Comparison of ENCODE assay signal across 14 mouse cellular contexts in genomic region chr5:34974773-34975443, GRCm38 (mm10). TPM values are rescaled to one million over a fixed set of nuclear protein-coding genes. Genes with fewer than 3 reads are reported as not detected.
A peak's percentile ranks its signal among the peaks of the same experiment; 100 is the strongest.
DNase-seq lines count a peak whose midpoint lies in the region; ATAC-seq and TF ChIP-seq lines count a peak whose summit lies in the region.
"Had no signal": no experiment of that assay in that cellular context is flagged by ENCODE, and none has a peak within 500 bp of the region (broad histone marks: within the 10 kb centered on the region; RNA-seq: fewer than 3 reads in every experiment).

No protein-coding gene starts in this region.

- ATAC-seq in heart, embryonic 11.5 days (replicated peaks; ENCODE audit: insufficient number of reproducible peaks, low FRiP score, low TSS enrichment), result no peak
- peak; percentile 65; the same call in 1 of the 2 replicates for ATAC-seq in stomach, embryonic 14.5 days (ENCODE audit: insufficient number of reproducible peaks, insufficient read depth, low FRiP score, low read depth)
- ATAC-seq in stomach, postnatal 0 days (ENCODE audit: low FRiP score, low TSS enrichment), result no peak
- peak; percentile 91 for ATAC-seq in liver, embryonic 13.5 days (ENCODE audit: low read depth)

- WGBS in heart, embryonic 11.5 days (ENCODE audit: insufficient replicate concordance), result 68% methylated on average over 11 of the region's 11 CpGs
- 78% methylated on average over 11 of the region's 11 CpGs for WGBS in stomach, embryonic 14.5 days
- WGBS in stomach, postnatal 0 days, result 79% methylated on average over 11 of the region's 11 CpGs
- 15% methylated on average over 11 of the region's 11 CpGs for WGBS in liver, embryonic 13.5 days (ENCODE audit: insufficient replicate concordance)

- no peaks in the 10 kb centered on the region for H3K27me3 ChIP-seq in heart, embryonic 11.5 days (ENCODE audit: control insufficient read depth, insufficient read depth, low read length)
- H3K27me3 ChIP-seq in stomach, embryonic 14.5 days (ENCODE audit: control insufficient read depth, insufficient read depth, low read length), result no peaks in the 10 kb centered on the region
- no peaks in the 10 kb centered on the region for H3K27me3 ChIP-seq in stomach, postnatal 0 days (ENCODE audit: control insufficient read depth, insufficient read depth, low read length)
- H3K27me3 ChIP-seq in liver, embryonic 13.5 days, result no peaks in the 10 kb centered on the region
- H3K27me3 ChIP-seq: midbrain, embryonic 12.5 days had no signal

- no peak for TF ChIP-seq CTCF in stomach, postnatal 0 days (IDR thresholded peaks at IDR 0.05; ENCODE audit: low read depth)

- no peak for DNase-seq in heart, adult 8-10 months (ENCODE audit: low spot score)
- no peak for DNase-seq in stomach, postnatal 0 days (ENCODE audit: low spot score)
- DNase-seq in liver, embryonic 13.5 days, result peak; percentile 77
- no peak for DNase-seq in urinary bladder, postnatal 14 days (ENCODE audit: low spot score)
- DNase-seq in T-cell, adult 2 months (ENCODE audit: low spot score), result no peak
- DNase-seq: adrenal gland, adult 2 months; gastrocnemius, postnatal 36 days; kidney, adult 11 months; kidney, postnatal 4 days; thymus, adult 18-20 months had no signal

- peak overlapping the region; percentile 39; the same call in 1 of the 2 replicates for H3K9ac ChIP-seq in heart, embryonic 11.5 days (ENCODE audit: low read depth, low read length)
- no peak overlapping the region for H3K9ac ChIP-seq in stomach, embryonic 14.5 days (replicated peaks; ENCODE audit: low read depth, low read length)
- H3K9ac ChIP-seq in stomach, postnatal 0 days (ENCODE audit: low read length), result no peak overlapping the region
- H3K9ac ChIP-seq in liver, embryonic 13.5 days, result peak overlapping the region; percentile 78

- H3K27ac ChIP-seq in heart, embryonic 11.5 days (ENCODE audit: low read depth, low read length), result peak overlapping the region; percentile 67
- no peak overlapping the region for H3K27ac ChIP-seq in stomach, embryonic 14.5 days (ENCODE audit: low read length)
- no peak overlapping the region for H3K27ac ChIP-seq in stomach, postnatal 0 days (replicated peaks)
- H3K27ac ChIP-seq in liver, embryonic 13.5 days, result peak overlapping the region; percentile 93
- H3K27ac ChIP-seq: left cerebral cortex, adult 2 months; midbrain, embryonic 12.5 days had no signal

- TF ChIP-seq EP300 in stomach, postnatal 0 days (optimal IDR thresholded peaks at IDR 0.05), result no peak

- peak overlapping the region; percentile 21 for H3K4me2 ChIP-seq in heart, embryonic 11.5 days
- no peak overlapping the region for H3K4me2 ChIP-seq in stomach, embryonic 14.5 days (replicated peaks; ENCODE audit: low read depth, low read length)
- H3K4me2 ChIP-seq in stomach, postnatal 0 days (replicated peaks; ENCODE audit: low read depth), result no peak overlapping the region
- peak overlapping the region; percentile 76 for H3K4me2 ChIP-seq in liver, embryonic 13.5 days
- H3K4me2 ChIP-seq: midbrain, embryonic 12.5 days had no signal

- no peak overlapping the region for H3K4me3 ChIP-seq in heart, embryonic 11.5 days (ENCODE audit: low read depth, low read length)
- H3K4me3 ChIP-seq in stomach, embryonic 14.5 days (ENCODE audit: low read depth, low read length), result no peak overlapping the region
- H3K4me3 ChIP-seq in stomach, postnatal 0 days (ENCODE audit: low read depth, low read length), result no peak overlapping the region
- H3K4me3 ChIP-seq in liver, embryonic 13.5 days (replicated peaks), result peak overlapping the region; percentile 56
- H3K4me3 ChIP-seq: left cerebral cortex, adult 2 months; midbrain, embryonic 12.5 days had no signal

- H3K36me3 ChIP-seq in heart, embryonic 11.5 days (ENCODE audit: control insufficient read depth, insufficient read depth, low read length), result peaks cover 12% of the 10 kb centered on the region
- peaks cover 25% of the 10 kb centered on the region for H3K36me3 ChIP-seq in stomach, embryonic 14.5 days (ENCODE audit: control insufficient read depth, insufficient read depth, low read length)
- 0 out of 2 replicates have a peak, but pooled peaks cover 3% of the 10 kb centered on the region for H3K36me3 ChIP-seq in stomach, postnatal 0 days (ENCODE audit: control insufficient read depth, insufficient read depth, low read length)
- peaks cover 35% of the 10 kb centered on the region for H3K36me3 ChIP-seq in liver, embryonic 13.5 days

- peaks cover 65% of the 10 kb centered on the region for H3K4me1 ChIP-seq in heart, embryonic 11.5 days (ENCODE audit: control insufficient read depth, insufficient read depth, low read length)
- no peaks in the 10 kb centered on the region for H3K4me1 ChIP-seq in stomach, embryonic 14.5 days (ENCODE audit: control insufficient read depth, insufficient read depth, low read length)
- H3K4me1 ChIP-seq in stomach, postnatal 0 days (replicated peaks; ENCODE audit: control insufficient read depth, insufficient read depth), result no peaks in the 10 kb centered on the region
- H3K4me1 ChIP-seq in liver, embryonic 13.5 days (replicated peaks), result peaks cover 98% of the 10 kb centered on the region

- no peaks in the 10 kb centered on the region for H3K9me3 ChIP-seq in heart, embryonic 11.5 days (replicated peaks; ENCODE audit: control insufficient read depth, low read length)
- no peaks in the 10 kb centered on the region for H3K9me3 ChIP-seq in stomach, embryonic 14.5 days (ENCODE audit: control insufficient read depth, low read depth, low read length)
- H3K9me3 ChIP-seq in stomach, postnatal 0 days (ENCODE audit: control insufficient read depth, low read length), result no peaks in the 10 kb centered on the region
- H3K9me3 ChIP-seq in liver, embryonic 13.5 days (replicated peaks), result no peaks in the 10 kb centered on the region
- H3K9me3 ChIP-seq: midbrain, embryonic 12.5 days had no signal

RNA-seq across cellular contexts. Expression of gene Rgs12, which starts 25.7 kb away (rescaled TPM):
- polyA plus RNA-seq in heart, embryonic 11.5 days (2014; fragmentation: Nextera tagmentation; extraction: Ambion mirVana), result 25.6 and 29.5 TPM in 2 replicates
- total RNA-seq in heart, adult 8-10 months (2022), result 10 to 100 TPM; 14.3 to 18.7 (median 17.6) TPM
- 34.2 and 37.4 TPM in 2 replicates for polyA plus RNA-seq in stomach, embryonic 14.5 days (2014; fragmentation: Nextera tagmentation; extraction: Ambion mirVana)
- 12.7 and 14.2 TPM in 2 replicates for polyA plus RNA-seq in stomach, postnatal 0 days (2015; fragmentation: Nextera tagmentation; extraction: Ambion mirVana)
- polyA plus RNA-seq in liver, embryonic 13.5 days (2015; fragmentation: Nextera tagmentation; extraction: Ambion mirVana), result 21.7 and 28.8 TPM in 2 replicates

Comparison
In these comparisons a context has a peak if more than half of its experiments do, and no peak if none do; other contexts are left out.
1. ATAC-seq: peak in stomach, embryonic 14.5 days (single experiment) and liver, embryonic 13.5 days (single experiment); none in heart, embryonic 11.5 days (single experiment) and stomach, postnatal 0 days (single experiment).
2. H3K27ac ChIP-seq: peak in heart, embryonic 11.5 days (single experiment) and liver, embryonic 13.5 days (single experiment); none in stomach, embryonic 14.5 days (single experiment) and stomach, postnatal 0 days (single experiment).
3. H3K4me2 ChIP-seq: peak in heart, embryonic 11.5 days (single experiment) and liver, embryonic 13.5 days (single experiment); none in stomach, embryonic 14.5 days (single experiment) and stomach, postnatal 0 days (single experiment).
4. H3K9ac ChIP-seq: peak in heart, embryonic 11.5 days (single experiment) and liver, embryonic 13.5 days (single experiment); none in stomach, embryonic 14.5 days (single experiment) and stomach, postnatal 0 days (single experiment).